Mouse (Mus musculus): ENCODE results near the gene 2610528A11Rik. TPM values are rescaled to one million over a fixed set of nuclear protein-coding genes. Genes with fewer than 3 reads are reported as not detected.
A peak's percentile ranks its signal among the peaks of the same experiment; 100 is the strongest.

2610528A11Rik gene
- total and polyA plus RNA-seq, 3 experiments, result 0.14 TPM; not detected in 2

DNA sequence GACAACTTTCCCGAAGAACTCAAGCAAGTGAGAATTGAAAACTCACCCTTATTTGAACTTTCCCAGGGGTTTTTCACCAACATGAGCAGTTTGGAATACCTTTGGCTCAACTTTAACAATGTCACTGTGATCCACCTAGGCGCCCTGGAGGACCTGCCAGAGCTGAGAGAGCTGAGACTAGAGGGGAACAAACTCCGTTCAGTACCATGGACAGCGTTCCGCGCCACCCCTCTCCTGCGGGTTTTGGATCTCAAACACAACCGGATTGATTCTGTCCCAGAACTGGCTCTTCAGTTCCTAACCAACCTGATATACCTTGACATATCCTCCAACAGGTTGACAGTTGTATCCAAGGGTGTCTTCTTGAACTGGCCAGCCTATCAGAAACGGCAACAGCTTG, 45.3 kb downstream of the 2610528A11Rik start:
- peak; percentile 36 for DNase-seq (ENCODE audit: low read depth, low spot score)
- Histone ChIP-seq H3K9ac (ENCODE audit: control insufficient read depth, low read depth, low read length, poor library complexity, severe bottlenecking) (no peak overlapping the region), H3K79me2 (ENCODE audit: control insufficient read depth, insufficient read depth, low read length, poor library complexity) (no peaks in the 10 kb centered on the region), H3K4me3 (ENCODE audit: control insufficient read depth in 1 of 2, insufficient read depth in 1 of 2, low read depth in 2 of 2, low read length in 2 of 2) (no peak overlapping the region), H3K27ac (ENCODE audit: control insufficient read depth, low read depth, low read length) (no peak overlapping the region), H3K4me1 (ENCODE audit: control insufficient read depth in 1 of 2, insufficient read depth in 2 of 2, low read length in 2 of 2) (no peaks in the 10 kb centered on the region), H3K36me3 (ENCODE audit: control insufficient read depth in 1 of 2, insufficient read depth in 2 of 2, low read length in 2 of 2) (no peaks in the 10 kb centered on the region), H3K27me3 (ENCODE audit: control insufficient read depth in 1 of 2, insufficient read depth in 2 of 2, low read length in 2 of 2) (no peaks in the 10 kb centered on the region; a peak in 1 of 4 replicates), H3K9me3 (replicated peaks; ENCODE audit: insufficient read depth, low read length) (no peaks in the 10 kb centered on the region)
- no peak for TF ChIP-seq RAD21 (IDR thresholded peaks at IDR 0.05; ENCODE audit: low read depth, low read length)
- no peak for TF ChIP-seq CTCF (IDR thresholded peaks at IDR 0.05 in 2 of 3, conservative IDR thresholded peaks at IDR 0.05 in 1 of 3; ENCODE audit: control insufficient read depth in 1 of 3, insufficient read depth in 1 of 3, low read depth in 2 of 3, low read length in 3 of 3, poor library complexity in 1 of 3, severe bottlenecking in 1 of 3)
- no peak for TF ChIP-seq MAFK (IDR thresholded peaks at IDR 0.05; ENCODE audit: borderline replicate concordance, low read depth, low read length)
- no peak for TF ChIP-seq TBP (IDR thresholded peaks at IDR 0.05; ENCODE audit: low read depth, low read length)
- no peak for TF ChIP-seq MYC (IDR thresholded peaks at IDR 0.05; ENCODE audit: low read depth, low read length)
- TF ChIP-seq MXI1 (IDR thresholded peaks at IDR 0.05; ENCODE audit: low read depth, low read length), result no peak
- no peak for TF ChIP-seq POLR2AphosphoS5 (IDR thresholded peaks at IDR 0.05; ENCODE audit: borderline replicate concordance, low read depth, low read length)
- TF ChIP-seq GABPA (IDR thresholded peaks at IDR 0.05; ENCODE audit: low read depth, low read length), result no peak
- TF ChIP-seq TCF12 (IDR thresholded peaks at IDR 0.05; ENCODE audit: low read depth, low read length), result no peak
- TF ChIP-seq TAL1 (IDR thresholded peaks at IDR 0.05; ENCODE audit: low read length), result no peak
- TF ChIP-seq USF2 (IDR thresholded peaks at IDR 0.05; ENCODE audit: borderline replicate concordance in 1 of 2, insufficient read depth in 1 of 2, low read depth in 1 of 2, low read length in 2 of 2), result no peak
- no peak for TF ChIP-seq ZC3H11A (IDR thresholded peaks at IDR 0.05; ENCODE audit: low read depth, low read length)
- no peak for TF ChIP-seq MAZ (IDR thresholded peaks at IDR 0.05; ENCODE audit: low read depth, low read length)
- TF ChIP-seq ZMIZ1 (IDR thresholded peaks at IDR 0.05; ENCODE audit: low read depth, low read length), result no peak
- TF ChIP-seq E2F4 (IDR thresholded peaks at IDR 0.05; ENCODE audit: borderline replicate concordance, low read depth, low read length), result no peak
- TF ChIP-seq ZNF384 (IDR thresholded peaks at IDR 0.05; ENCODE audit: low read depth, low read length), result no peak

DNA sequence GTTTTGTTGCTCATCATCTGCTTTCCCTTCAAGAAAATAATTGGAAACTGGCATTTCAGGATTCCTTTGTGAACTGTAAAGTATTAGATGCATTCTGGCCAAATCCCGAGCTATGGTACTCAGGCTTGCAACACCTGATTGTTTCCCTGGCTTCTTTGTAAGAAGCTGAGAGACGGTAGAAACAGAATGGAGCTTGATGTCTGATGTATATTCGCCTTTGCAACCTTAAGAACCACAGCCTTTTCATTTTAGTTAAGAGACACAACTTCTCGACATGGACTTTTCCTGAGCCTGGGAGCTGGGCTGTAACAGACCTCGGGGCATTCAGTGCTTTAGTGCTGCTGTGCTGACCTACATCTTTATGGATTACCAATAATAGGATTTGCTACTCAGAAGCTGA, 46.2 kb downstream of the 2610528A11Rik start, which contains the start of gene Lrit2:
Gene Lrit2, plus strand, starts transcription at position 301 of the 400 bp plus-strand sequence.
- no peaks in the 10 kb centered on the region; a peak in 1 of 4 replicates for H3K27me3 ChIP-seq (ENCODE audit: control insufficient read depth in 1 of 2, insufficient read depth in 2 of 2, low read length in 2 of 2)

More for the DNA sequence above, 46.2 kb downstream of the 2610528A11Rik start, which contains the start of gene Lrit2:
- H3K27ac ChIP-seq (ENCODE audit: control insufficient read depth, low read depth, low read length), result no peak within 1 kb of the TSS
- no peaks in the 10 kb centered on the region for H3K36me3 ChIP-seq (ENCODE audit: control insufficient read depth in 1 of 2, insufficient read depth in 2 of 2, low read length in 2 of 2)
- H3K79me2 ChIP-seq (ENCODE audit: control insufficient read depth, insufficient read depth, low read length, poor library complexity), result no peaks in the 10 kb centered on the region
- TF ChIP-seq CHD2 (IDR thresholded peaks at IDR 0.05; ENCODE audit: low read length) (no peak), RCOR1 (IDR thresholded peaks at IDR 0.05; ENCODE audit: low read depth, low read length) (no peak), CTCF (IDR thresholded peaks at IDR 0.05 in 2 of 3, conservative IDR thresholded peaks at IDR 0.05 in 1 of 3; ENCODE audit: control insufficient read depth in 1 of 3, insufficient read depth in 1 of 3, low read depth in 2 of 3, low read length in 3 of 3, poor library complexity in 1 of 3, severe bottlenecking in 1 of 3) (no peak), ZKSCAN1 (IDR thresholded peaks at IDR 0.05; ENCODE audit: low read depth, low read length) (no peak), GATA1 (IDR thresholded peaks at IDR 0.05; ENCODE audit: low read depth, low read length) (no peak), ZC3H11A (IDR thresholded peaks at IDR 0.05; ENCODE audit: low read depth, low read length) (no peak), USF2 (IDR thresholded peaks at IDR 0.05; ENCODE audit: borderline replicate concordance in 1 of 2, insufficient read depth in 1 of 2, low read depth in 1 of 2, low read length in 2 of 2) (no peak), SIN3A (IDR thresholded peaks at IDR 0.05; ENCODE audit: low read length) (no peak), UBTF (IDR thresholded peaks at IDR 0.05; ENCODE audit: borderline replicate concordance, insufficient read depth, low read depth, low read length) (no peak), GABPA (IDR thresholded peaks at IDR 0.05; ENCODE audit: low read depth, low read length) (no peak), MAFK (IDR thresholded peaks at IDR 0.05; ENCODE audit: borderline replicate concordance, low read depth, low read length) (no peak), HCFC1 (IDR thresholded peaks at IDR 0.05; ENCODE audit: low read depth, low read length) (no peak), KAT2A (conservative IDR thresholded peaks at IDR 0.05; ENCODE audit: low read depth, low read length) (no peak), TAL1 (IDR thresholded peaks at IDR 0.05; ENCODE audit: low read length) (no peak), NELFE (IDR thresholded peaks at IDR 0.05; ENCODE audit: low read depth, low read length) (no peak), ETS1 (IDR thresholded peaks at IDR 0.05; ENCODE audit: low read depth, low read length) (no peak), JUND (IDR thresholded peaks at IDR 0.05; ENCODE audit: low read depth, low read length) (no peak), POLR2AphosphoS5 (IDR thresholded peaks at IDR 0.05; ENCODE audit: borderline replicate concordance, low read depth, low read length) (no peak)
- H3K9me3 ChIP-seq (replicated peaks; ENCODE audit: insufficient read depth, low read length), result no peaks in the 10 kb centered on the region
- no peaks in the 10 kb centered on the region for H3K4me1 ChIP-seq (ENCODE audit: control insufficient read depth in 1 of 2, insufficient read depth in 2 of 2, low read length in 2 of 2)
- no peak for DNase-seq (ENCODE audit: low read depth, low spot score)
- H3K4me3 ChIP-seq (ENCODE audit: control insufficient read depth in 1 of 2, insufficient read depth in 1 of 2, low read depth in 2 of 2, low read length in 2 of 2), result no peak within 1 kb of the TSS
- no peak within 1 kb of the TSS for H3K9ac ChIP-seq (ENCODE audit: control insufficient read depth, low read depth, low read length, poor library complexity, severe bottlenecking)

Measured in MEL (cell line).